Mouse (Mus musculus) bone marrow, adult 2 months (tissue): Measurements from ENCODE around the gene Pard3b.

Experiments
- CTCF ChIP-seq: fragments of 200-500 bp; IDR thresholded peaks from 2 replicates; pipeline ENCODE4 v1.5.1; 2011; ENCODE audit warnings: low read length, control low read depth; ENCODE audit not compliant: control insufficient read depth, insufficient read depth
- POLR2A ChIP-seq: fragments of 200-500 bp; IDR thresholded peaks from 2 replicates; pipeline ENCODE4 v1.6.1; 2011; ENCODE audit warnings: low read depth, mild to moderate bottlenecking, control low read depth, low read length, borderline replicate concordance; ENCODE audit not compliant: control insufficient read depth

DNA sequence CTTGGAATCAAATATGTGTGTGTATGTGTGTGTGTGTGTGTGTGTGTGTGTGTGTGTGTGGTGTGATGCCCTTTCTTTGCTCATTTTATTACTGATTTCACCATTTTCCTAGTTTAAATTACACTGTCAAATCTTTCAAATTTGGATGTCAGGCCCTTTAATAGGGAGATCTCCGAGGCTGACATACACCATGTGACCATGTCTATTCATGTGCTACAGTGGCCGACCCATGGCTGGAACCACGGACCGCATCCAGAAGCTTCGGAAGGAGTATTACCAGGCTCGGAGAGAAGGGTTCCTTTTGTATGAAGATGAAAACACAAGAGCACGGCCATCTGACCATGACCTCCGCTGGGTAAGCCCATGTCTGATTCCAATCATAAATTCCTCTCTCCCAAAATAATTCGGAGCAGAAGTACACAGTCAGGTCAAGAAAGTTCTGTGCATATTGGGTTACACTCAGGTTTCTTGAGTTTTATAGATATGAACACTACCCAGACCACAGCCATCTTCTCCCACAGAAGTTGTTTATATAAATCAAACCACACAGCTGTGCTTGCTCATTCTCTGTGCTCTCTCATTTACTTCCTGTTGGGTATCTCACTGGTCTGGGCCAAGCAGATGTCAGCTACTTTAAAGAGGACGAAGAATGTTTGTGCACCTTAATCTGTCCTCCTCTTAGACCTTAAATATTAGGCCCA, 894.0 kb downstream of the Pard3b start:
- no peak for TF ChIP-seq POLR2A
- no peak for TF ChIP-seq CTCF
